Mouse (Mus musculus) liver, embryonic 16.5 days (tissue): Measurements from ENCODE around the gene Tmeff1. TPM values are rescaled to one million over a fixed set of nuclear protein-coding genes. Genes with fewer than 3 reads are reported as not detected.
"Not testable (repeated sequence)": the region's sequence is repeated elsewhere in the genome, so short reads cannot be mapped to it uniquely, and the experiment has no call there.

ENCODE experiments used
- ATAC-seq: fragments of 200-750 bp; cut with Nextera tagmentation; 2 replicates; pipeline ENCODE4 v1.8.0; 2017; ENCODE audit warnings: low read depth, mild to moderate bottlenecking, moderate number of reproducible peaks, moderate library complexity
- H3K27ac ChIP-seq: fragments of 300-500 bp; sonication (generic); 2 replicates; pipeline ENCODE4 v1.5.1; 2014; ENCODE audit warnings: mild to moderate bottlenecking, low read length
- H3K27me3 ChIP-seq: fragments of 300-500 bp; sonication (generic); 2 replicates; pipeline ENCODE4 v1.6.1; 2014; ENCODE audit warnings: low read depth, low read length, mixed read lengths; ENCODE audit not compliant: control insufficient read depth, insufficient read depth
- H3K36me3 ChIP-seq: fragments of 300-500 bp; sonication (generic); 2 replicates; pipeline ENCODE4 v1.6.1; 2014; ENCODE audit warnings: mild to moderate bottlenecking; ENCODE audit not compliant: control insufficient read depth, insufficient read depth
- H3K4me1 ChIP-seq: fragments of 300-500 bp; sonication (generic); 2 replicates; pipeline ENCODE4 v1.6.1; 2014; ENCODE audit warnings: low read depth, low read length, mixed read lengths; ENCODE audit not compliant: control insufficient read depth
- H3K4me2 ChIP-seq: fragments of 300-500 bp; sonication (generic); 2 replicates; pipeline ENCODE4 v1.6.1; 2014; ENCODE audit warnings: low read depth, low read length, mixed read lengths
- H3K4me3 ChIP-seq: fragments of 300-500 bp; sonication (generic); 2 replicates; pipeline ENCODE4 v1.5.1; 2014; ENCODE audit warnings: low read depth, mild to moderate bottlenecking, low read length
- H3K9ac ChIP-seq: fragments of 300-500 bp; sonication (generic); 2 replicates; pipeline ENCODE4 v1.6.1; 2014; ENCODE audit warnings: low read depth, low read length
- H3K9me3 ChIP-seq: fragments of 300-500 bp; sonication (generic); replicated peaks from 2 replicates; pipeline ENCODE4 v1.6.1; 2016; ENCODE audit warnings: low read length; ENCODE audit not compliant: control insufficient read depth
- WGBS: fragments of 180-500 bp; shearing (Covaris S2); extraction: QIAGEN DNeasy Blood & Tissue Kit; methylation state at CpG from one replicate; pipeline ENCODE4 v1.1.7; 2014; ENCODE audit not compliant: insufficient replicate concordance; 5-methylcytosine and 5-hydroxymethylcytosine counted together
- polyA plus RNA-seq: library from polyadenylated mRNA; unstranded; fragments of >200 nt; fragmentation: Nextera tagmentation; extraction: Ambion mirVana; gene quantifications from 2 replicates; pipeline ENCODE4 v1.2.1, GENCODE M21; 2015

The Tmeff1 gene
- polyA plus RNA-seq, 1 experiment from 2014 or later: 0.12 TPM

- Histone ChIP-seq H3K4me2 (no peak overlapping the region), H3K9ac (no peak overlapping the region), H3K36me3 (no peaks in the 10 kb centered on the region), H3K27ac (no peak overlapping the region), H3K4me3 (no peak overlapping the region), H3K4me1 (no peaks in the 10 kb centered on the region), H3K9me3 (no peaks in the 10 kb centered on the region), H3K27me3 (no peaks in the 10 kb centered on the region)
- ATAC-seq: no peak
- 39% methylated on average over 7 of the region's 7 CpGs for WGBS
Measured at GRCm38 (mm10) chr4:48674412-48674811, 89.4 kb downstream of the Tmeff1 start.

GRCm38 (mm10) chr4:48676570-48677185, 91.7 kb downstream of the Tmeff1 start:
- Histone ChIP-seq H3K4me3 (no peak overlapping the region), H3K36me3 (no peaks in the 10 kb centered on the region), H3K27me3 (no peaks in the 10 kb centered on the region), H3K9me3 (no peaks in the 10 kb centered on the region), H3K4me2 (no peak overlapping the region), H3K9ac (no peak overlapping the region), H3K27ac (no peak overlapping the region), H3K4me1 (no peaks in the 10 kb centered on the region)
- ATAC-seq: no peak
- WGBS: 71% methylated on average over 13 of the region's 13 CpGs

GRCm38 (mm10) chr4:48677276-48677675, 92.3 kb downstream of the Tmeff1 start:
- Histone ChIP-seq H3K27ac (no peak overlapping the region), H3K36me3 (no peaks in the 10 kb centered on the region), H3K4me1 (no peaks in the 10 kb centered on the region), H3K9me3 (no peaks in the 10 kb centered on the region), H3K4me3 (no peak overlapping the region), H3K9ac (no peak overlapping the region), H3K4me2 (no peak overlapping the region), H3K27me3 (no peaks in the 10 kb centered on the region)
- 69% methylated on average over 8 of the region's 8 CpGs for WGBS
- ATAC-seq: no peak

GRCm38 (mm10) chr4:48677812-48678211, 92.8 kb downstream of the Tmeff1 start:
- Histone ChIP-seq H3K9me3 (no peaks in the 10 kb centered on the region), H3K27me3 (no peaks in the 10 kb centered on the region), H3K27ac (no peak overlapping the region), H3K9ac (no peak overlapping the region), H3K4me3 (no peak overlapping the region), H3K4me2 (no peak overlapping the region), H3K36me3 (no peaks in the 10 kb centered on the region), H3K4me1 (no peaks in the 10 kb centered on the region)
- WGBS: 64% methylated on average over 2 of the region's 2 CpGs
- no peak for ATAC-seq

GRCm38 (mm10) chr4:48678793-48679192, 93.8 kb downstream of the Tmeff1 start:
- WGBS: 68% methylated on average over 9 of the region's 9 CpGs
- no peak overlapping the region for H3K4me3 ChIP-seq

GRCm38 (mm10) chr4:48679728-48680127, 94.8 kb downstream of the Tmeff1 start:
- not testable (repeated sequence) for H3K36me3 ChIP-seq, H3K4me3 ChIP-seq, H3K4me2 ChIP-seq, ATAC-seq, H3K27me3 ChIP-seq, H3K27ac ChIP-seq, H3K9me3 ChIP-seq, H3K9ac ChIP-seq, H3K4me1 ChIP-seq
- WGBS: 65% methylated on average over 4 of the region's 6 CpGs

More at GRCm38 (mm10) chr4:48678793-48679192, 93.8 kb downstream of the Tmeff1 start:
- no peaks in the 10 kb centered on the region for H3K36me3 ChIP-seq
- H3K9ac ChIP-seq: no peak overlapping the region
- no peak overlapping the region for H3K4me2 ChIP-seq
- H3K9me3 ChIP-seq: no peaks in the 10 kb centered on the region
- no peak for ATAC-seq
- H3K27ac ChIP-seq: no peak overlapping the region
- H3K27me3 ChIP-seq: no peaks in the 10 kb centered on the region
- no peaks in the 10 kb centered on the region for H3K4me1 ChIP-seq

- H3K36me3 ChIP-seq: no peaks in the 10 kb centered on the region
- H3K27ac ChIP-seq: no peak overlapping the region
- H3K9me3 ChIP-seq: no peaks in the 10 kb centered on the region
- H3K4me2 ChIP-seq: no peak overlapping the region
- H3K27me3 ChIP-seq: no peaks in the 10 kb centered on the region
- H3K4me3 ChIP-seq: no peak overlapping the region
- H3K9ac ChIP-seq: no peak overlapping the region
- no peak for ATAC-seq
- H3K4me1 ChIP-seq: no peaks in the 10 kb centered on the region
- WGBS: 60% methylated on average over 7 of the region's 7 CpGs
Measured at GRCm38 (mm10) chr4:48680214-48680613, 95.2 kb downstream of the Tmeff1 start.

GRCm38 (mm10) chr4:48680648-48681343, 95.8 kb downstream of the Tmeff1 start:
- no peaks in the 10 kb centered on the region for H3K9me3 ChIP-seq
- no peaks in the 10 kb centered on the region for H3K4me1 ChIP-seq
- no peaks in the 10 kb centered on the region for H3K36me3 ChIP-seq
- no peak overlapping the region for H3K27ac ChIP-seq
- 30% methylated on average over 10 of the region's 11 CpGs for WGBS
- no peak for ATAC-seq
- H3K4me3 ChIP-seq: no peak overlapping the region
- H3K27me3 ChIP-seq: no peaks in the 10 kb centered on the region
- no peak overlapping the region for H3K4me2 ChIP-seq
- no peak overlapping the region for H3K9ac ChIP-seq

GRCm38 (mm10) chr4:48683126-48683525, 98.2 kb downstream of the Tmeff1 start:
- Histone ChIP-seq H3K4me2 (no peak overlapping the region), H3K36me3 (no peaks in the 10 kb centered on the region), H3K27ac (no peak overlapping the region), H3K9ac (no peak overlapping the region), H3K9me3 (no peaks in the 10 kb centered on the region), H3K27me3 (no peaks in the 10 kb centered on the region), H3K4me3 (no peak overlapping the region), H3K4me1 (no peaks in the 10 kb centered on the region)
- 78% methylated on average over 8 of the region's 8 CpGs for WGBS
- no peak for ATAC-seq
